Mouse (Mus musculus): ENCODE measurements around the gene Cacna1c.

Gene Cacna1c

DNA sequence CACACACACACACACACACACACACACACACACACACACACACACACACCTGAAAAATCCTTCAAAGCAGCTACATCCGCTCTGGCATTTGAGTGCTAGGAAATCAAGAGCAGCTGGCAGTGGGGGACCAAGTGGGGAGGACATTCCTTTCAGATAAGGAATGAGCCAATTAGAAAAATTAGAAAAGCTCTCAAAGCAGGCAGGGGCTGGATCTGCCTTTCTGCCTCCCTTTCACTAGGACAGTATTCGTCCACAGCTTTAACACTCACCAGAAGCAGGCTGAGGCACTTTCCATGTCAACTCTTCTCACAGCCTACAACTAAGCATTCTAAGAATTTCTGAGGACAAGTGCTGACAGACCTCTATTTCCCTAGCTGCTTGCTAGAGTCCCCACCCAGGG, 194.8 kb downstream of the Cacna1c start:
- DNase-seq (ENCODE audit: low spot score) = no peak

DNA sequence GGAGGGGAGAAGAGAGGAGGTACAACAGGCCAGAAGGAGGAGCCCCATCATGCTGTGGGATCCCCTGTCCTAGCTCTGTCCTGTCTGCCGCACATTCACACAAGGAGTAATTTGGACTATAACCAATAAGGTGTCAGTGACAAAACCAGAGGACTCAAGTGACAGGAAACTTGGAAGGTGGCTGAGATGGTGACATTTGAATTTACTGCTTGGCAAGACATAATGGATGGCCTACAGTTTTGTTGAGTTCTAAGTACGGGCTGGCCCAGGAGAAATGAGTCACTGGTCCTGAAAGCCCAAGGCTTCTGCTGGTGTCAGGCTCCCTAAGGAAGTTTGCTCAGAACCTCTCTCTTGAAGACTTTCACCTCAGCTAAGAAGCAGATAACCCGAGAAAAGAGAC, 196.0 kb downstream of the Cacna1c start:
- DNase-seq (ENCODE audit: low spot score) = no peak

GRCm38 (mm10) chr6:118999329-118999875, 196.8 kb downstream of the Cacna1c start:
- no peak for DNase-seq (ENCODE audit: low spot score)

GRCm38 (mm10) chr6:118997397-118997796, 198.8 kb downstream of the Cacna1c start:
- DNase-seq (ENCODE audit: low spot score) = no peak

- no peak for DNase-seq (ENCODE audit: low spot score)
These were observed 201.8 kb downstream of the Cacna1c start for GRCm38 (mm10) chr6:118994272-118995061.

- no peak for DNase-seq (ENCODE audit: low spot score)
These were observed 203.8 kb downstream of the Cacna1c start for GRCm38 (mm10) chr6:118992391-118992790.

DNA sequence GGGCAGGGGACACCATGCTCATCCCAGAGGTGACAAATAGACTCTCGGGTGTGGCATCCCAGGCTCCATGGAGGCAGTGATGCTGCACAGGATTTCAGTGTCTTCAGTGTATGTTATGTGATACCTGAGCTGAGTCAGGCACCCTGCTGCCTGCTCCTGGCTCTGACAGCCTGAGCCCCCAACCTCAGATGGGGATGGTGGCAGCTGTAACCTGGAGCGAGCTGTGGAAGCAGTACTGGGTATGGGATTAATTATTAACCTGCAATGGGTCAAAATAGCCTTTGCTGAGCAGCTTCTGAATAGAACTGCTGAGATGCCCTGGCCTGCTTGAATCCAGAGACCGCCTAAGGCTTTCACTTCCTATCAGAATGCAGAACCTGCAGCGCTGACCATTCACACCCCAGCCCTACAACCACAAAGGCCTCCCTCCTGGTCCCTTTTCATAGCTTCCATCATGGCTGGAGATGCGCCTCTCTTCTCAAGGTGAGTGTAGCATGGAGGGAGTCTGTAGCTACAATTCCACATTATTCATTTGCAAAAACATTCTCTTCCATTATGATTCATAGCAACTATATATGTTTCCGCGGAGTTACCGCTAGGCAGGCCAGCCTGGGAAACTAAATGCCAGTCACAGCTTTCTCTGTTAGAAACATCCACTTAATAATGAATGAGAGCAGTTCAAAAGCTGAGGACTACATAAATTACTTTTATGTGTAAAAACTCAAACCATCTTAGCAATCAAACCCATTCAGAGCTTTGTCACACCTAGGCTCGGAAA, 206.0 kb downstream of the Cacna1c start:
- no peak for DNase-seq (ENCODE audit: low spot score)

DNA sequence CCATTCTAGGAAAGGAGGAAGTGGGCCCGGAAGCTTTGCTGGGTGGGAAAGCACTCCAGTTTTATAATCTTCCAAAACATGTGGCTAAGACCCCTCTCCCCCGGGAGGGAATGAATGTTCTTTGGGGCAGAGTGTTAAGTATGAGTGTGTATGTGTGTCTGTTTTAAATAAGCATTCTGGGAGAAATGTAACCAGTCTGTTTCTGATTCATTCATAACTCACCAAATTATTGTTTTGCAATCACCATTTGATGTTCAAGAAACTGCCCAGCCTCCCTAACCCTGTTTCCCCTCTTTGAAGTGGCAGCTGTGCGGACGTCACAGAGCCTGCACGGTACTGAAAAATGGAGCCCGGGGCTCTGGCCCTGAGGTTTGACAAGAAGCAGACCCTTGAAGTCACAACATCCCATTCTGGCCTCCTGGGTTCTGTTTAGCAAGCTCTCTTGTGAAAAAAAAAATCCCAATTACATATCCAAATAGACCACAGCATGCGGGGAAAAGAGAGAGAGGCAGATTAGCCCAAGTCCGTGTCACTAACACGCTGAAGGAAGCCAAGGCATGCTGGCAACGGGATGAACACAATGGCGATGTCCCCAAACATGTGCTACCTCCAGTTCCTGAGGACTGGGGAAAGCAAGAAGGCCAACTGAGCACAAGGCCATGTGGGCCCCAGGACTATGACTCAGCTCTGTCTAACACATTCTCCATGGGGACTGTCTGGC, 211.9 kb downstream of the Cacna1c start:
- DNase-seq (ENCODE audit: low spot score) = no peak

DNA sequence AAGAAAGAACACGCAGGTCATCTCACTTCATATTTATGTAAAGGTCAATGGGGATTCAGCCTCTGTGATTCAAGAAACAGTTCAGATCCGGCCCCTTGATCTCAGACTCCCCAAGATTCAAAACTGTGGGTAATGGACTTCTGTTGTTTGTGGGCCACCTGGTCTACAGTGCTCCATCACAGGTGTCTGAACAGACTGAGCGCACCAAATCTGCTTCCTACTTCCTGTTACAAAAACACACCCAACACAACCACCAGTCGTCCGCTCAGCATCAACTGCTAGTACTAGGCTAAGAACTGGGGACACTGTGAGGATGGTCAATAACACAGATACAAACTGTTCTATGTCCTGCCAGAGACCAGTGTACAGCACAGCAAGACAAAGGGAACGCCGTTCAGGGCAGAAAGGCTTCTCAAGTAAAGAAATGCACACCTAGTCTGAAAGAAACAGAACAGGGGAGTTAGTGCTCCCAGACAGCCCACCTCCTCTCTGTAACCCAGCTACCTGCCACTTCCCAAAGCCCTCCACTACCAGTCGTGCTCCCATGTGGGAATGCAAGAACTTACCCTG, 212.7 kb downstream of the Cacna1c start:
- no peak for DNase-seq (ENCODE audit: low spot score)

DNA sequence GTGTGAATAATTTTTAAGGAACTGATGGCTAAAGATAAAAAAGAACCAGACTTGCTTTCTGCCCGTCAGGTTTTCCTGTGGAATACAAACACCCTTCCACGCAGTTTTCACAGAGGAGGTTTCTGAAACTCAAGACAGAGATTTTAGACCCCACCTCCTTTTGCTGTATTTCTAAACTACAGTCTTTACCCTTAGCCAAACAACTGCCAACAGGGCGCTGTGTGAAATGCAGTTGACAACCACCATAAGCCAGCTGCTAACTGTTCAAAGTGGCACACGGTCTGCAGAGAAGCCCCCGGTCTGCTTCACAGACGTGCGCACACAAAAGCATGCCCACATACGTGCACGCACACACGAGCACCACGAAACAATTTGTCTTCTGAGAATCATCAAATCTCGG, 216.0 kb downstream of the Cacna1c start:
- DNase-seq (ENCODE audit: low spot score) = no peak

GRCm38 (mm10) chr6:118977443-118978271, 218.6 kb downstream of the Cacna1c start:
- DNase-seq (ENCODE audit: low spot score) = no peak

DNA sequence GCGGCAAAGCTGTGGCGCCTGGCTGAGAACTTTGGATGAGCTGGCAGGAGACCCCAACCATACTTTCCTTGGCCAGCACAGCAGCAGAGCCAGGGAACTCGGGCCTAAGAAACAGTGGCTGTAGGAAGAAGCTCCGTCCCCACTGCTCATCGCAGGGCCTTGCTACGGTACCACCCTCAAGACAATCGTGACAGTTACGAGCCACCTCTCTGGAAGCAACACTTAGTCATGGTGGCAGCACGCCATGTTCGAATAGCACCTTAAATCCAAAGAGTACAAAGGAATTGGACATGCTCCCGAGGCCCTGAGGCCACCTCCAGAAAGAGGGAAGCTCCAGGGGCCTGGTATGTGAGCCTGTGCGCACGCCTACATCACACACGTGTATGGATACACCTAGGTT, 219.6 kb downstream of the Cacna1c start:
- no peak for DNase-seq (ENCODE audit: low spot score)

- no peak for DNase-seq (ENCODE audit: low spot score)
These were observed 224.2 kb downstream of the Cacna1c start for GRCm38 (mm10) chr6:118971844-118972531.

- no peak for DNase-seq (ENCODE audit: low spot score)
These were observed 227.4 kb downstream of the Cacna1c start for GRCm38 (mm10) chr6:118968776-118969175.

GRCm38 (mm10) chr6:118966904-118967303, 229.3 kb downstream of the Cacna1c start:
- no peak for DNase-seq (ENCODE audit: low spot score)

DNA sequence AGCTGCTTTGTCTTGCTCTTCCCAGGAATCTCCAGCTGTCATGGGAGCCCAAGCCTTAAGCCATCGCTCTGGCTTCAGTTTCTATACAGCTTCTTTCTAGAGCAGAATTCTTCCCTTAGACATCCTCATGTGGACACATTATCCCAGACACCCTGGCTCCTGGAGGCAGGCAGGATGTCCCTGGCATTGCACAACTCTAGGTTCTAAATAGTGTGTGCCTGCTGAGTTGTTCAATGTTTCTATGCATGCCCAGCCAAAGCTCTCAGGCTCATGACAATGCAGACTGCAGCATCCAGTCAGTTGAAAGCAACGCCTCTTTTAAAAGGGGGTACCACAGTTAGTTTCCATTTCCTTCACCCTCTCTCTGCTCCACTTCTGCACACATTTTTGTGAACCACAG, 230.6 kb downstream of the Cacna1c start:
- DNase-seq (ENCODE audit: low spot score) = no peak

GRCm38 (mm10) chr6:118963806-118964205, 232.4 kb downstream of the Cacna1c start:
- DNase-seq (ENCODE audit: low spot score) = no peak

GRCm38 (mm10) chr6:118963283-118963682, 232.9 kb downstream of the Cacna1c start:
- no peak for DNase-seq (ENCODE audit: low spot score)

GRCm38 (mm10) chr6:118958529-118958928, 237.7 kb downstream of the Cacna1c start:
- DNase-seq (ENCODE audit: low spot score) = no peak

DNA sequence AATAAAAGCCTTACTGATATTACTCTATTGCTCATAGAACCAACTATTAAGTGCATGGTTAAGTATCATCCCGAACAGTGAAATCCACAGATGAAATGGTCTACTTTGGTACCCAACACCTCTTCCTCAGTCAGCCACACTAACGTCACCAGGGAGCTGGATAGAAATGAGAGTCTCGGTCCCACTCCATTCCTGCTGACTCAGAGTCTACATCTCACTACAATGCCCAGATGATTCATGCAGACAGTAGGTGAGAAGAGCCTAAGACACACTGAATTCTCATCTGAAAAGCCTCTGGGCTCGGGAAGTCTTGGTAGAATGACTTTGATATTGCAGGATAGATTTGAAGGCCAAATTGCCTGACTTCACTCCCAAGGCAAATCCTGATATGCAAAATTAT, 240.0 kb downstream of the Cacna1c start:
- DNase-seq (ENCODE audit: low spot score) = no peak

GRCm38 (mm10) chr6:118955777-118956176, 240.4 kb downstream of the Cacna1c start:
- DNase-seq (ENCODE audit: low spot score) = no peak

Data from urinary bladder, postnatal 25 days (tissue).